Mouse (Mus musculus) lung, adult 2 months (tissue): ENCODE data around the gene Rnd1.

Experiments
- CTCF ChIP-seq: fragments of 200-500 bp; IDR thresholded peaks from 2 replicates; pipeline ENCODE4 v1.5.1; 2011; ENCODE audit warnings: mild to moderate bottlenecking, low read length, control low read depth; ENCODE audit not compliant: insufficient read depth
- POLR2A ChIP-seq: fragments of 200-500 bp; IDR thresholded peaks from 2 replicates; pipeline ENCODE4 v1.6.1; 2011; ENCODE audit warnings: low read depth, mild to moderate bottlenecking, control low read depth, low read length, borderline replicate concordance; ENCODE audit errors: extremely low read depth

DNA sequence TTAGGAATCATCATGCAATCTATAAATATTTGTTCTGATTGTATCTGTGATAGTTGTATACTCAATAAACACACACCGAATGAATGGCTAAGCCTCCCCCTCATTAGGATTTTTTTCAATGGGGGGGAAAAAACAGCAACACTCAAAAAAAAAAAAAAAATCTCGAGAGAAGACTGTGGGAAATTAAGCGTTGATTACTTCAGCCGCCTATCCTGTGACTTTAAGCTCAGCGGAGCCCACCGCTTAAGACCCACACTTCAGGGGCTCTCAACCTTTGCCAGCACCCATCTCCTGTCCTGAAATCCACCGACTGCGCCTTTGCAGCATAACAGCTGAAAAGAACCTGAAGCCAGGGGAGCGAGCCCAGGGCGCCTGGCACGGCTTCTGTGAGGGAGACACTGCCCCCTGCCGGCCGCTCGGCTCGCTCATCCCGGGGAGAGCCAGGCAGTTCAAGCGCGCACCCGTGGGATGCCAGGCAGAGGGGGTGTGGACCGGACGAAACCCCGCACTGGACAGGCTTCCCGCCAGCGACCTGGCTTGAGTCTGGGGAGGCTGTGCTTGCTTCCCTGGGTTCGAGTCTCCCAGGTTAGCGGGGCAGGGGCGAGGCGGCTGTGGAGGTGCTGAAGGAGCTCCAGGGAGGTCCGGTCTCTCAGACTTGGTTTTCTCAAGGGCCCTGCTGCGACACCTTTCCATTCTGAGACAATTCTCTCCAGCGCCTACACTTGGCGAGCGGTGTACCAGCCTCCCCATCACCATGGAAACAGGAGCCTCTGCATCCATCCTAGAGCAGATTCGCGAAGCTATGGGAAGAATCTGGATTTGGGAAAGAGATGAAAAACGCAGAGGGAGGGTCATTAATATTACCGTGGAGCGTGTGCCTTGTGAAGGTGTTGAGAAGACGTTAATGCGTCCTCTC, 22.2 kb upstream of the Rnd1 start:
- TF ChIP-seq POLR2A (no peak), CTCF (peak; percentile 58)
